Mouse (Mus musculus) midbrain, postnatal 0 days (tissue): Measurements from ENCODE around the gene Ifnar1. TPM values are rescaled to one million over a fixed set of nuclear protein-coding genes. Genes with fewer than 3 reads are reported as not detected.

Experiments used
- ATAC-seq: fragments of 200-750 bp; cut with Nextera tagmentation; 2 replicates; pipeline ENCODE4 v1.8.0; 2017; ENCODE audit warnings: moderate number of reproducible peaks, mild to moderate bottlenecking, moderate TSS enrichment, moderate library complexity; ENCODE audit not compliant: low FRiP score
- DNase-seq: peaks from one replicate; pipeline ENCODE4 v3.0.0-alpha.2; 2015; ENCODE audit warnings: low spot score
- H3K27ac ChIP-seq: fragments of 300-500 bp; sonication (generic); 2 replicates; pipeline ENCODE4 v1.5.1; 2014; ENCODE audit warnings: low read depth, mild to moderate bottlenecking, low read length, mixed read lengths
- H3K27me3 ChIP-seq: fragments of 300-500 bp; sonication (generic); 2 replicates; pipeline ENCODE4 v1.6.1; 2014; ENCODE audit warnings: low read length, control low read depth, mixed read lengths; ENCODE audit not compliant: insufficient read depth
- H3K36me3 ChIP-seq: fragments of 300-500 bp; sonication (generic); 2 replicates; pipeline ENCODE4 v1.6.1; 2014; ENCODE audit warnings: low read length, control low read depth, mixed read lengths; ENCODE audit not compliant: insufficient read depth
- H3K4me1 ChIP-seq: fragments of 300-500 bp; sonication (generic); 2 replicates; pipeline ENCODE4 v1.6.1; 2014; ENCODE audit warnings: mild to moderate bottlenecking, control low read depth, antibody characterized with exemption, low read length, mixed read lengths; ENCODE audit not compliant: insufficient read depth
- H3K4me2 ChIP-seq: fragments of 300-500 bp; sonication (generic); 2 replicates; pipeline ENCODE4 v1.6.1; 2014; ENCODE audit warnings: low read depth, mild to moderate bottlenecking, low read length, mixed read lengths; ENCODE audit not compliant: poor library complexity, severe bottlenecking
- H3K4me3 ChIP-seq: fragments of 300-500 bp; sonication (generic); 2 replicates; pipeline ENCODE4 v1.5.1; 2014; ENCODE audit warnings: low read depth, mild to moderate bottlenecking, low read length, moderate library complexity
- H3K9ac ChIP-seq: fragments of 300-500 bp; sonication (generic); replicated peaks from 2 replicates; pipeline ENCODE4 v1.6.1; 2014; ENCODE audit warnings: mild to moderate bottlenecking, low read length, moderate library complexity, mixed read lengths; ENCODE audit not compliant: poor library complexity, severe bottlenecking
- H3K9me3 ChIP-seq: fragments of 300-500 bp; sonication (generic); 2 replicates; pipeline ENCODE4 v1.6.1; 2016; ENCODE audit warnings: low read length, control low read depth
- CTCF ChIP-seq: IDR thresholded peaks from 2 replicates; pipeline ENCODE4 v1.5.1; 2016; ENCODE audit warnings: antibody characterized with exemption, mild to moderate bottlenecking
- WGBS: fragments of 180-500 bp; shearing (Covaris S2); extraction: QIAGEN DNeasy Blood & Tissue Kit; methylation state at CpG from one replicate; pipeline ENCODE4 v1.1.7; 2014; 5-methylcytosine and 5-hydroxymethylcytosine counted together
- polyA plus RNA-seq: library from polyadenylated mRNA; unstranded; fragments of >200 nt; fragmentation: Nextera tagmentation; extraction: Ambion mirVana; gene quantifications from 2 replicates; pipeline ENCODE4 v1.2.1, GENCODE M21; 2015
- total RNA-seq: library from RNA; depleted of rRNA; stranded (reverse); fragments of >200 nt; gene quantifications from 2 replicates; pipeline ENCODE4 v1.2.3, GENCODE M21; 2014

The Ifnar1 gene
- total and polyA plus RNA-seq, 2 experiments from 2014 or later, result 32.4 to 61.1 TPM

GRCm38 (mm10) chr16:91448895-91449294 is 36.1 kb upstream of the Ifnar1 start:
- ATAC-seq, result no peak
- Histone ChIP-seq H3K9ac (no peak overlapping the region), H3K9me3 (no peaks in the 10 kb centered on the region), H3K27ac (no peak overlapping the region), H3K27me3 (no peaks in the 10 kb centered on the region), H3K4me1 (no peaks in the 10 kb centered on the region), H3K4me3 (no peak overlapping the region), H3K4me2 (no peak overlapping the region), H3K36me3 (no peaks in the 10 kb centered on the region)
- WGBS, result 86% methylated on average over 7 of the region's 7 CpGs
- no peak for TF ChIP-seq CTCF
- no peak for DNase-seq

GRCm38 (mm10) chr16:91450137-91451064 is 34.6 kb upstream of the Ifnar1 start:
- no peaks in the 10 kb centered on the region for H3K36me3 ChIP-seq
- no peak overlapping the region for H3K4me2 ChIP-seq
- no peak overlapping the region for H3K27ac ChIP-seq
- 84% methylated on average over 12 of the region's 12 CpGs for WGBS
- no peaks in the 10 kb centered on the region for H3K9me3 ChIP-seq
- H3K4me3 ChIP-seq, result no peak overlapping the region
- ATAC-seq (no peak), DNase-seq (no peak)
- H3K9ac ChIP-seq, result no peak overlapping the region
- no peaks in the 10 kb centered on the region for H3K27me3 ChIP-seq
- no peak for TF ChIP-seq CTCF
- H3K4me1 ChIP-seq, result no peaks in the 10 kb centered on the region

DNA sequence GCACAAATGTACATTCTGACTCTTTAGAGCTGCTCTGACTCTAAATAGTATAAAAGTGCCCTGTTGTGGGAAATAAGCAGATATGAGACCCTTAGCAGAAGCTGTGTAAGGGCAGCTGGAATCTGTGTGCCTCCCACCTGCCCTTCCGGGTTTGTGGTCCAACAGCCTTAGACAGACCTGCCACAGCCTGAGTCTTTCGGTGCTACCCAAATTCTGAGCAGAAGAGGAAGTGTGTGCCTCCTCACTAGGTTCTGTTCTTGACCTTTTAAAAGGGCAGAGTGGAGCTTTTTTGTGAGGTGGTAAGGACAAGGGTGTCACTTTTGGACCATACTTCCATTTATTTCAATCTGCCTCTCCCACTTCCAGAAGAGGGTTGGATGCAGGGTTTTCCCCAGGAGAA is 33.1 kb upstream of the Ifnar1 start:
- ATAC-seq (no peak), DNase-seq (no peak)
- Histone ChIP-seq H3K4me2 (no peak overlapping the region), H3K9ac (no peak overlapping the region), H3K27me3 (no peaks in the 10 kb centered on the region), H3K9me3 (no peaks in the 10 kb centered on the region), H3K27ac (no peak overlapping the region), H3K4me1 (no peaks in the 10 kb centered on the region), H3K36me3 (no peaks in the 10 kb centered on the region), H3K4me3 (no peak overlapping the region)
- 72% methylated on average over 2 of the region's 2 CpGs for WGBS
- no peak for TF ChIP-seq CTCF

- ATAC-seq, result no peak
- WGBS, result 84% methylated on average over 6 of the region's 6 CpGs
- H3K4me3 ChIP-seq, result no peak overlapping the region
- no peaks in the 10 kb centered on the region for H3K9me3 ChIP-seq
- no peak overlapping the region for H3K27ac ChIP-seq
- no peaks in the 10 kb centered on the region for H3K36me3 ChIP-seq
- H3K4me2 ChIP-seq, result no peak overlapping the region
- no peak overlapping the region for H3K9ac ChIP-seq
- no peaks in the 10 kb centered on the region for H3K4me1 ChIP-seq
- no peaks in the 10 kb centered on the region for H3K27me3 ChIP-seq
- no peak for TF ChIP-seq CTCF
- no peak for DNase-seq
These were observed 32.6 kb upstream of the Ifnar1 start for GRCm38 (mm10) chr16:91452363-91452896.

DNA sequence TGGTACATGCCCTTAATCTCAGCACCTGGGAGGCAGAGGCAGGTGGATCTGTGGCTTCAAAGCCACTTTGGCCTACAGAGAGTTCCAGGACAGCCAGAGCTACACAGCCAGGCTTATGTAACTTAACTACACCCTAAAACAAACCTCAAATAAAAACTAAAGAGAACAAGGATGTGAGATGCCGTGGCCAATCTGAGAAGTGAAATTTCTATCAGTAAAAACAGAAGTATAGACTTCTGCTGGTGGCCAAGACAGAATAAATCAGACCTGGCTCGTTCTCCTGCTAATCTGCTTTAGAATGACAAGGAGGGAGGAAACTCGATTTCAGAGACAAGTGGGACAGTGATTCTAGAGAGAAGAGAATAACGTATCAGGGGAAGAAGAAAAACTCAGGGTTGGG is 29.2 kb upstream of the Ifnar1 start:
- TF ChIP-seq CTCF, result no peak
- DNase-seq, result no peak
- WGBS, result 63% methylated on average over 4 of the region's 4 CpGs
- Histone ChIP-seq H3K4me2 (no peak overlapping the region), H3K27me3 (no peaks in the 10 kb centered on the region), H3K9ac (no peak overlapping the region), H3K4me3 (no peak overlapping the region), H3K36me3 (no peaks in the 10 kb centered on the region), H3K27ac (no peak overlapping the region), H3K9me3 (no peaks in the 10 kb centered on the region), H3K4me1 (no peaks in the 10 kb centered on the region)
- ATAC-seq, result no peak

- WGBS, result 77% methylated on average over 21 of the region's 21 CpGs
- Histone ChIP-seq H3K4me2 (no peak overlapping the region), H3K4me1 (no peaks in the 10 kb centered on the region), H3K9me3 (no peaks in the 10 kb centered on the region), H3K4me3 (no peak overlapping the region), H3K36me3 (no peaks in the 10 kb centered on the region), H3K9ac (no peak overlapping the region), H3K27ac (no peak overlapping the region), H3K27me3 (no peaks in the 10 kb centered on the region)
- no peak for TF ChIP-seq CTCF
- no peak for ATAC-seq
- no peak for DNase-seq
These were observed 26.7 kb upstream of the Ifnar1 start for GRCm38 (mm10) chr16:91458301-91458746.
